Mouse (Mus musculus): ENCODE measurements around the gene Dock9.

GRCm38 (mm10) chr14:121647693-121648092 is 149.9 kb downstream of the Dock9 start:
- TF ChIP-seq POLR2A (IDR thresholded peaks at IDR 0.05; ENCODE audit: borderline replicate concordance, low read depth, low read length) (no peak), CTCF (IDR thresholded peaks at IDR 0.05; ENCODE audit: low read depth, low read length) (no peak)
